Mouse (Mus musculus) midbrain, embryonic 11.5 days (tissue): ENCODE data around the gene Ptpn3. TPM values are rescaled to one million over a fixed set of nuclear protein-coding genes. Genes with fewer than 3 reads are reported as not detected.

Source experiments
- ATAC-seq: fragments of 200-750 bp; cut with Nextera tagmentation; 2 replicates; pipeline ENCODE4 v1.8.0; 2017; ENCODE audit warnings: moderate TSS enrichment, moderate library complexity; ENCODE audit not compliant: low FRiP score
- DNase-seq: peaks from one replicate; pipeline ENCODE4 v3.0.0; 2015; ENCODE audit warnings: low spot score; ENCODE audit errors: missing footprints
- H3K27ac ChIP-seq: fragments of 300-500 bp; sonication (generic); 2 replicates; pipeline ENCODE4 v1.5.1; 2014; ENCODE audit warnings: low read depth, low read length
- H3K27me3 ChIP-seq: fragments of 300-500 bp; sonication (generic); 2 replicates; pipeline ENCODE4 v1.6.1; 2014; ENCODE audit warnings: mild to moderate bottlenecking, low read length, moderate library complexity, mixed read lengths; ENCODE audit not compliant: control insufficient read depth, insufficient read depth
- H3K36me3 ChIP-seq: fragments of 300-500 bp; sonication (generic); 2 replicates; pipeline ENCODE4 v1.6.1; 2014; ENCODE audit warnings: mild to moderate bottlenecking, low read length, moderate library complexity, mixed read lengths; ENCODE audit not compliant: control insufficient read depth, insufficient read depth
- H3K4me1 ChIP-seq: fragments of 300-500 bp; sonication (generic); 2 replicates; pipeline ENCODE4 v1.6.1; 2014; ENCODE audit warnings: low read length; ENCODE audit not compliant: control insufficient read depth, insufficient read depth
- H3K4me2 ChIP-seq: fragments of 300-500 bp; sonication (generic); 2 replicates; pipeline ENCODE4 v1.6.1; 2014; ENCODE audit warnings: mild to moderate bottlenecking, moderate library complexity
- H3K4me3 ChIP-seq: fragments of 300-500 bp; sonication (generic); 2 replicates; pipeline ENCODE4 v1.5.1; 2014; ENCODE audit warnings: low read depth, low read length
- H3K9ac ChIP-seq: fragments of 300-500 bp; sonication (generic); 2 replicates; pipeline ENCODE4 v1.6.1; 2014; ENCODE audit warnings: low read length
- H3K9me3 ChIP-seq: fragments of 300-500 bp; sonication (generic); 2 replicates; pipeline ENCODE4 v1.6.1; 2016; ENCODE audit warnings: low read length; ENCODE audit not compliant: control insufficient read depth
- WGBS: fragments of 180-500 bp; shearing (Covaris S2); extraction: QIAGEN DNeasy Blood & Tissue Kit; methylation state at CpG from one replicate; pipeline ENCODE4 v1.1.7; 2014; 5-methylcytosine and 5-hydroxymethylcytosine counted together
- polyA plus RNA-seq: library from polyadenylated mRNA; unstranded; fragments of >200 nt; fragmentation: Nextera tagmentation; extraction: Ambion mirVana; gene quantifications from 2 replicates; pipeline ENCODE4 v1.2.1, GENCODE M21; 2014

Gene Ptpn3
- polyA plus RNA-seq, 1 experiment from 2014 or later: 0.33 TPM

DNA sequence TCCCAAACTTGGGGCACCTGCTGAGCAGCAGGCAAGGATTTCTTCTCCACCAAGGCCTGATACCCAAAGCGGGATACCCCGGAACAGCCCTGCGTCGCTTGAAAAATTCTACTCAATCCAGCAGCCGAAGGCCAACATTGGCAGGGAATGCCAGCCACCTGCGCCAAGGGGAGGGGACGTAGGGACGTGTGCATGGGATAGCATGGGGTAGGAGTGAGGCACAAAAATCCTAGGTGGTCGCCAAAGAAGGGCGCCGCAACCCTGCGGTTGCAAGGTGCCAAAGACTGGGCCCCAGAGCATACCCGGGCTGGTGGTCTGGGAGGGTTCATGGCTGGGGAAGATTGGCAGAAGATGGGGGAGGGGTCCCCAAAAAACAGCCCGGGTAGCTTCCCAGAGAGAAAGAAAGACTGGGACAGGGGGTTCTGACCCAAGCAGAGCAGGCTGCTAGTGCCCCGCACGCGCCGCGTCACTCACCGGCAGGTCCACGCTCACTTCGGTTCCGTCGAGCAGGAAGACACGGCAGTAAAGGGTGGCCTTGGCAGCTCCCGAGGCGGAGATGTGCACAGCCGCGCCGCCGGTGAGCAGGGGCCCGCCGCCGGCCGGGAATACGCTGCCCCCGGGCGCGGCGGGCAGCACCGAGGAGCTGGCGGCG, 159.1 kb downstream of the Ptpn3 start:
- peak; percentile 94 for DNase-seq

DNA sequence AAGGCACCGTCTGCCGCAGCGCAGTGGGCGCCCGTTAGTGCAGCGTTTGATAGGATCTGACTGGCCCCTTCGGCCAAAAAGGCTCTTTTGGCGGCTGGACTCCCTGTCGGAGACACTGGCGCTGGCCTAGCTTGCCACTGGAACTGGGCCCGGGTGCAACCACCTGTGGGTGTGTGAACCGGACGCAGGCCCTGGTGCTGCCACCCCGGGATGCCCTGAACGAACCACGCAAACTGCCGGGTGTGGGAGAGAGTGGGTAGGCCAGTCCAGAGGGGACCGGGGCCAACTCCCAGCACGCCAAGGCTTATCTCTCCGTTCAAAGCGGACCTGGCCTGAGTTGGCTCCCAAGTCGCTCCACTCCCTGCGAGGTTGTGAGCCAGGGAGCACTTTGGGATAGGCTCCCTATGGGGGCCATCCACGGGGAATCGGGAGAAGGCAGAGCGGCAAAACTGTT, 159.7 kb downstream of the Ptpn3 start:
- Histone ChIP-seq H3K27me3 (peaks cover 28% of the 10 kb centered on the region), H3K9ac (peak overlapping the region; percentile 33; the same call in 1 of the 2 replicates), H3K4me3 (peak overlapping the region; percentile 67), H3K4me1 (peaks cover 15% of the 10 kb centered on the region), H3K36me3 (no peaks in the 10 kb centered on the region), H3K27ac (no peak overlapping the region), H3K9me3 (no peaks in the 10 kb centered on the region), H3K4me2 (peak overlapping the region; percentile 90)
- peak; percentile 17; the same call in 1 of the 2 replicates for ATAC-seq
- DNase-seq: peak; percentile 96
- WGBS: 3% methylated on average over 26 of the region's 26 CpGs

More for the DNA sequence above, 159.1 kb downstream of the Ptpn3 start:
- Histone ChIP-seq H3K4me3 (peak overlapping the region; percentile 67), H3K4me2 (peak overlapping the region; percentile 90), H3K4me1 (peaks cover 15% of the 10 kb centered on the region), H3K9ac (peak overlapping the region; percentile 71), H3K27me3 (peaks cover 28% of the 10 kb centered on the region), H3K36me3 (no peaks in the 10 kb centered on the region), H3K9me3 (no peaks in the 10 kb centered on the region), H3K27ac (no peak overlapping the region)
- WGBS: under 1% methylated on average over 39 of the region's 43 CpGs
- ATAC-seq: peak; percentile 41; the same call in 1 of the 2 replicates

DNA sequence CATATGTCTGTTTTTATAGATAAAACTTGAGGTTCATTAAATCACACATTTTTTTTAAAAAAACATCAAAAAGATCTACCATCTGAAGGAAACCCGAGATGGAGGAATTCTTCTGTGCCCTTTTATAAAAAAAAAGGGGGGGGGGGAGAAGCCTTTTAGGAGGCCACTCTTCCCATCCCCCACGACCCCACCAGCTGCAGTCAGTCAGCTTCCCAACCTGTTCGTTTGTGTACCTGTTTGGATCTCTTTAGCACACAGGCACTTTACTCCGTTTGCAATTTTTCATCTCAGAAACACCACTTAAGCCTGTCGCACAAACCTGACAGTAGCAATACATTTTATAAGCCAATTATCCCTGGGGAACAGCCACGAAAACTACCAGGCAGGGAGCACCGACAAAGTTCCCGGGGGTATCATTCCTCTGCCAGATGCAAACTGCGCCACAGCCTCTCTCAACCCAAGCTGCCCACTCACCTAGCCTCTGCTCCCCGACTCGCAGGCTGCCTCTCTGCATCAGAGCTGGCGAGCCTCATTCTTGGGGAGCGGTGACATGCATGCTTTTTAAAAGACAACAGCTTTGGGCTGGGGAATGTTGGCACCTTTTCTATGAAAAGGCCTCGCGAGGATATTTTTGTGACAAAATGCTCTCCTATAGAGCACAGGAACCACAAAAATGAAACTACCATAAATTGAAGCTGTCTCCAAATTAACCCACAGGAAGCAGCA, 160.5 kb downstream of the Ptpn3 start:
- Histone ChIP-seq H3K9ac (no peak overlapping the region), H3K27me3 (peaks cover 28% of the 10 kb centered on the region), H3K4me3 (peak overlapping the region; percentile 67; the same call in 1 of the 2 replicates), H3K27ac (no peak overlapping the region), H3K36me3 (no peaks in the 10 kb centered on the region), H3K4me1 (peaks cover 15% of the 10 kb centered on the region), H3K4me2 (no peak overlapping the region; the same call in 1 of the 2 replicates), H3K9me3 (no peaks in the 10 kb centered on the region)
- ATAC-seq (no peak), DNase-seq (peak; percentile 92)
- WGBS: 28% methylated on average over 15 of the region's 15 CpGs

Other genes starting within 250 kb of the Ptpn3 start
- 0.51 and 0.70 TPM in 2 replicates for gene Epb41l4b, start 158.4 kb downstream of the Ptpn3 start, polyA plus RNA-seq
- 2.5 and 4.3 TPM in 2 replicates for gene Palm2, start 132.4 kb upstream of the Ptpn3 start, polyA plus RNA-seq